In genomic region chr19:43627345-43627744, GRCm38 (mm10) we compare ENCODE assay signal across 26 mouse cellular contexts. TPM values are rescaled to one million over a fixed set of nuclear protein-coding genes. Genes with fewer than 3 reads are reported as not detected.
A peak's percentile ranks its signal among the peaks of the same experiment; 100 is the strongest.
DNase-seq lines count a peak whose midpoint lies in the region; ATAC-seq and TF ChIP-seq lines count a peak whose summit lies in the region.
"Had no signal": no experiment of that assay in that cellular context is flagged by ENCODE, and none has a peak within 500 bp of the region (broad histone marks: within the 10 kb centered on the region; RNA-seq: fewer than 3 reads in every experiment).

No protein-coding gene starts in this region.

- H3K36me3 ChIP-seq in E14TG2a.4 (ENCODE audit: insufficient read depth, low read length): no peaks in the 10 kb centered on the region
- no peaks in the 10 kb centered on the region for H3K36me3 ChIP-seq in forebrain, embryonic 12.5 days (replicated peaks)
- H3K36me3 ChIP-seq: heart, embryonic 15.5 days; hindbrain, embryonic 10.5 days; limb, embryonic 12.5 days; liver, embryonic 15.5 days had no signal

- peak; percentile 48 for TF ChIP-seq CTCF in layer of hippocampus, adult 2 months (conservative IDR thresholded peaks at IDR 0.05)
- peak; percentile 76 for TF ChIP-seq CTCF in E14TG2a.4 (conservative IDR thresholded peaks at IDR 0.05; ENCODE audit: low read length)

- no peak overlapping the region for H3K9ac ChIP-seq in forebrain, embryonic 12.5 days
- H3K9ac ChIP-seq: heart, embryonic 15.5 days; limb, embryonic 12.5 days; liver, embryonic 15.5 days had no signal

- H3K4me1 ChIP-seq in E14TG2a.4 (replicated peaks; ENCODE audit: low read depth, low read length): peaks cover 25% of the 10 kb centered on the region
- H3K4me1 ChIP-seq in forebrain, embryonic 12.5 days: peaks cover 12% of the 10 kb centered on the region
- H3K4me1 ChIP-seq: heart, embryonic 15.5 days; limb, embryonic 12.5 days; liver, embryonic 15.5 days had no signal

- H3K27ac ChIP-seq in layer of hippocampus, adult 2 months: no peak overlapping the region
- no peak overlapping the region for H3K27ac ChIP-seq in forebrain, embryonic 12.5 days
- H3K27ac ChIP-seq: heart, embryonic 15.5 days; hindbrain, embryonic 10.5 days; limb, embryonic 12.5 days; liver, embryonic 15.5 days had no signal

- DNase-seq in layer of hippocampus, adult 2 months (ENCODE audit: low spot score in 2 of 2): no peak
- DNase-seq in layer of hippocampus, adult 11-12 months (ENCODE audit: low spot score): no peak
- DNase-seq in A20 (ENCODE audit: low read depth, low spot score) (peak; percentile 36), ZHBTc4 (ENCODE audit: low read depth, low spot score) (peak; percentile 80)
- no peak for DNase-seq in spleen, postnatal 4 days (ENCODE audit: low spot score in 2 of 2)
- DNase-seq: adrenal gland, postnatal 14 days; cerebellum, adult 18-20 months; cerebellum, postnatal 36 days; gastrocnemius, postnatal 10 days; kidney, adult 9 months; kidney, postnatal 4 days; right cerebral cortex, postnatal 25 days; thymus, postnatal 14 days had no signal

- no peaks in the 10 kb centered on the region for H3K9me3 ChIP-seq in E14TG2a.4 (ENCODE audit: low read length)
- no peaks in the 10 kb centered on the region for H3K9me3 ChIP-seq in forebrain, embryonic 12.5 days
- H3K9me3 ChIP-seq: heart, embryonic 15.5 days; limb, embryonic 12.5 days; liver, embryonic 15.5 days had no signal

- no peak overlapping the region for H3K4me3 ChIP-seq in layer of hippocampus, adult 2 months
- no peak overlapping the region for H3K4me3 ChIP-seq in E14TG2a.4 (replicated peaks; ENCODE audit: low read length)
- no peak overlapping the region for H3K4me3 ChIP-seq in forebrain, embryonic 12.5 days (replicated peaks)
- H3K4me3 ChIP-seq: heart, embryonic 15.5 days; hindbrain, embryonic 10.5 days; limb, embryonic 12.5 days; liver, embryonic 15.5 days had no signal

- H3K4me2 ChIP-seq in forebrain, embryonic 12.5 days: no peak overlapping the region
- H3K4me2 ChIP-seq: heart, embryonic 15.5 days; limb, embryonic 12.5 days; liver, embryonic 15.5 days had no signal

- ATAC-seq in forebrain, embryonic 12.5 days (ENCODE audit: low FRiP score): no peak
- ATAC-seq: CD4-positive, CD25-positive, alpha-beta regulatory T cell, adult 4 months; inflammation-experienced regulatory T-cells, adult 6 months; midbrain, embryonic 16.5 days had no signal

- peaks cover 21% of the 10 kb centered on the region for H3K27me3 ChIP-seq in E14TG2a.4 (ENCODE audit: insufficient read depth, low read length)
- H3K27me3 ChIP-seq in forebrain, embryonic 12.5 days: peaks cover 36% of the 10 kb centered on the region

- WGBS in forebrain, embryonic 12.5 days: 90% methylated on average over 3 of the region's 3 CpGs

RNA-seq across cellular contexts. Expression of gene Nkx2-3, which starts 15.2 kb away (rescaled TPM):
- not detected for total RNA-seq in layer of hippocampus, adult 2 months (2021)
- polyA plus RNA-seq in forebrain, embryonic 12.5 days (2016; fragmentation: Nextera tagmentation; extraction: Ambion mirVana): 6.3 and 8.3 TPM in 2 replicates
- total RNA-seq: adrenal gland, postnatal 14 days; gastrocnemius, postnatal 10 days; heart, adult 8-10 months; layer of hippocampus, postnatal 25 days; left cerebral cortex, postnatal 10 days; megakaryocyte-erythroid progenitor cell, adult 5-6 weeks had no signal
- polyA plus RNA-seq: CD4-positive, CD25-positive, alpha-beta regulatory T cell, adult 4 months; heart, embryonic 15.5 days; inflammation-experienced regulatory T-cells, adult 6 months; limb, embryonic 12.5 days had no signal

RNA-seq across cellular contexts. Expression of gene Slc25a28, which starts 47.3 kb away (rescaled TPM):
- 10 to 100 TPM; 44.3 to 45.2 TPM for total RNA-seq in layer of hippocampus, adult 2 months (2021)
- polyA plus RNA-seq in forebrain, embryonic 12.5 days (2016; fragmentation: Nextera tagmentation; extraction: Ambion mirVana): 17.5 and 18.1 TPM in 2 replicates

Comparison
In these comparisons a context has a peak if more than half of its experiments do, and no peak if none do; other contexts are left out.
1. DNase-seq: peak in A20 (single experiment) and ZHBTc4 (single experiment); none in layer of hippocampus, adult 2 months (0 of 2), layer of hippocampus, adult 11-12 months (single experiment) and spleen, postnatal 4 days (0 of 2).